ENCODE assay signal across 12 mouse cellular contexts in genomic region chr7:15839578-15839977, GRCm38 (mm10).
"Had no signal": no experiment of that assay in that cellular context is flagged by ENCODE, and none has a peak within 500 bp of the region (broad histone marks: within the 10 kb centered on the region; RNA-seq: fewer than 3 reads in every experiment).

TSS of gene Obox6 (minus strand) at chr7:15839678.

- DNase-seq: left cerebral cortex, postnatal 4 days; liver; liver, embryonic 13.5 days; liver, postnatal 0 days; lung, adult 18-20 months; lung, adult 2 months; lung, embryonic 14.5 days; lung, postnatal 10 days; lung, postnatal 14 days; lung, postnatal 36 days; lung, postnatal 4 days; midbrain, embryonic 14.5 days had no signal
